Mouse (Mus musculus) kidney, postnatal 10 days (tissue): ENCODE results near the gene Ppp4c.

Experiments used
- DNase-seq: peaks from one replicate; pipeline ENCODE4 v3.0.0; 2021; ENCODE audit warnings: mixed read lengths

Gene Ppp4c

DNA sequence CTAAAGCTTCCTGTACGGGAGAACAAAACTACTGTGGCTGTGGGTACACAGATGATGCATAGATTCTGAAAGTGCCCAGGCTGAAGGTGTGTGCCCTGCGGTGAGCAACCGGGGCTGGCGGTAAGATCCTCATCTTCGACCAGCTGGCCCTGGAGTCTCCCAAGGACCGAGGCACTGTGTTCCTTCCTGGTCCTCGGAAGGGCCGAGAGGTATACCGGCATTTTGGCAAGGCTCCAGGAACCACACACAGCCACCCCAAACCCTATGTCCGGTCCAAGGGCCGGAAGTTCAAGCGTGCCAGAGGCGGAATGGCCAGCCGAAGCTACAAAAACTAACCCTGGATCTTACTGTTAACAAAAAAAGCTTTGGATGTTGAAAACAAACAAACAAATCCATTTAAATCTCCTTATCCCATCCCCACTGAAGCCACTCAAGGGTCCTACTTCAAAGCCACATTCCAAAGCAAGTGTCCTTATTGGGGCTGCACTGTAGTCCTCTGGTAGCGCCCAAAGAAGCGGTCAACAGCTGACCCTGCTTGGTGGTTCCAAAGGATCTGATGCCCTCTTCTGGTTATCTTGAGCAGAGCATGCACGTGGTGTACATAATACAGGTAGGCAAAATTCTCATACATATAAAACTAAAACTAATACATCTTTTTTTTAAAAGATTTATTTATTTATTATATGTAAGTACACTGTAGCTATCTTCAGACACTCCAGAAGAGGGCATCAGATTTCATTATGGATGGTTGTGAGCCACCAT, 42.5 kb downstream of the Ppp4c start:
- peak; percentile 16 for DNase-seq

DNA sequence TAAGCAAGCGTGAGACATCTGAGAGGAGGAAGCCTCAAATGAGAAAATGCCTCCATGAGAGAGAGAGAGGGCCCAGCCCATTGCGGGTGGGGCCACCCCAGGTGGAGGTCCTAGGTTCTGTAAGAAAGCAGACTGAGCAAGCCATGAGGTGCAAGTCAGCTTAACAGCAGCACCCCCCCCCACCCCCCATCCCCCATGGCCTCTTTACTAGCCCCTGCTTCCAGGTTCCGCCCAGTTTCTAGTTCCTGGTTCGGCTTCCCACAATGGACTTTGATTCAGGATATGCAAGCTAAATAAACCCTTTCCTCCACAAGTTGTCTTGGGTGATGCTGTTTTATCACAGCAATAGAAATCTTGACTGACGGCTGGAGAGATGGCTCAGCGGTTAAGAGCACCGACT, 43.5 kb downstream of the Ppp4c start:
- DNase-seq, result no peak

DNA sequence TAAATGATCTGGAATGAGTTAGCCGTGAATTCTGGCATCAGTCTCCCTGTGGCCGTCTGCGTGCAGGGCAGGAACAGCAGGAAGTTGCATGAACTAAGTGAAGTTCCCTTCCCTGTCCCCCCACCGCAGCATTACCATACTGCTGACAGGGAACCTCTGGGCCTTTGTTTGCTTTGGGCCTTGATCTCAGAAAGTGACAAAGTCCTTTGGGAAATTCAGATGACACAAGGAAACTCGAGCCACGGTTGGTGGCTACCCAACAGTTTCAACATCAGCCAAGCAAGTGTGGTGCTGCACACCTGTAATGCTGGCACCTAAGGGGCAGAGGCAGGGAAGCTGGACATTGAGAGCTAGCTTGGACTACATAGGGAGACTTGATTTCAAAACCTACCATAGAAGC, 45.5 kb downstream of the Ppp4c start:
- DNase-seq, result no peak

DNA sequence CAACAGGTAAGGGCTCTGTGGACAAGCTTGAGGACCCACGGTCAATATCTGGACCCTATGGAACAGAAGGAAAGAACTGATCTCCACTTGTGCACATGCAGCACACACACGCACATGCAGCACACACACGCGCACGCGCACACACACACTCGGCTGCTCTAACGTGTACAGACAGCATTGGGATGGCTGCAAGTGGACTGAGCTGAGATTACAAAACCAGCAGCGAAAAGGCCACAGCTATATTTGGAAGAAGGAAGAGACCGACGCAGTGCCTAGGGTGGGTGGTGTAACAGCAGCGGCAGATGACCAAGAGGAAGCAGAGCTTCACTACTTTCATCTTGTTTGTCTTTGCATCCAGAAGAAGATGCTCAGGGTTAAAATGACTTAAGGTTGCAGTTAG, 46.2 kb downstream of the Ppp4c start:
- DNase-seq, result no peak

DNA sequence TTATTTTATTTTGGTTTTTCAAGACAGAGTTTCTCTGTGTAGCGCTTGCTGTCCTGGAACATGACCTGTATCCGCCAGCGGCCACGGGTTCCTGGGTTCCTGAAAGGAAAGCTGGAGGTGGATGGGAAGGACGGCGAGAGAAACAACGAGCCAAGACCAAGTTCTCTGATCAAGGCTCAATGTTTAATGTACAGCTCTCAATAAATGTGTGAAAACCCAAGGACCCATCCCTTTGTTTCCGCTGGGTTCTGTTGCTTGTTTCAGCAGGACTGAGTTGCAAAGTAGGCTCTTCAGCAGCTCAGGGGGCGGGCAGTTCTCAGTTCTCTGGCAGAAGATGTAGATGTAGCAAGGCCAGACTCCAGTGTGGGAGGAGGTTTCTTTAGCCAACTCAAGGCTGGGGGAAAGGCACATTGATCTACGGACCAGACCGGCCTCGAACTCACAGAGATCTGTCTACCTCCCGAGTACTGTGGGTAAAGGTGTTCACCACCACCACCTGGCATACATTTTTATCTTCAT, 50.3 kb downstream of the Ppp4c start:
- DNase-seq, result no peak

DNA sequence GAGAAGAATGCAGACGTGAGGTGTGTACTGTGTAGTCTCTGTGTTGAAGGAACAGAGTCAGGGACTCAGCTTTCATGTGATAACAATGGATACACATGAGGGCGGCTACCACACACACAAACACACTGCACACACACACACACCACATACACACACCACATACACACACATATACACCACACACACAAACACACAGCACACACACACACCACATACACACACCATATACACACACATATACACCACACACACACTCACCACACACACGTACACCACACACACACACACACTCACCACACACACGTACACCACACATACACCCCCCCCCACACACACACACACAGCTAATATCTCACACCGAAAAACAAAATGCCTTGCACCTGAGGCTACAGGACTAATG, 50.8 kb downstream of the Ppp4c start:
- DNase-seq, result no peak

DNA sequence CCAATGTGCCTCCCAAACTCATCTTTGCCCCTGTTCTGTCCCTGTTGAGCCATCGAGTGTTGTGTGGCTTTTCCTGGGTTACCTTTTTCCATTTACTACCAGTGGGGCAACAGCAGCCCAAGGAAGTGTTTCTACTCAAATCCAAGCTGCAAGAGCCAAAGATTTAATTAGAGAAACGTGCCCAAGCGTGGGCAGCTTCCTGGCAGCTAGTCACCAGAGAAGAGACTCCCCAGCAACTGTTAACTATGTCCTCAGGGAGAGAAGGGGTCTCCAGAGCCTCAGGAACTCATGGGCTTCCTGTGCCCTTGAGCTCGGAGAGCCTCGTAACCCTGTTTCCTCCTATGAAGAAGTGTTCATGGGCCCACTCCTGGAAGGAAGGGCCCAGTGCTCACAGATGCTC, 51.3 kb downstream of the Ppp4c start:
- no peak for DNase-seq

DNA sequence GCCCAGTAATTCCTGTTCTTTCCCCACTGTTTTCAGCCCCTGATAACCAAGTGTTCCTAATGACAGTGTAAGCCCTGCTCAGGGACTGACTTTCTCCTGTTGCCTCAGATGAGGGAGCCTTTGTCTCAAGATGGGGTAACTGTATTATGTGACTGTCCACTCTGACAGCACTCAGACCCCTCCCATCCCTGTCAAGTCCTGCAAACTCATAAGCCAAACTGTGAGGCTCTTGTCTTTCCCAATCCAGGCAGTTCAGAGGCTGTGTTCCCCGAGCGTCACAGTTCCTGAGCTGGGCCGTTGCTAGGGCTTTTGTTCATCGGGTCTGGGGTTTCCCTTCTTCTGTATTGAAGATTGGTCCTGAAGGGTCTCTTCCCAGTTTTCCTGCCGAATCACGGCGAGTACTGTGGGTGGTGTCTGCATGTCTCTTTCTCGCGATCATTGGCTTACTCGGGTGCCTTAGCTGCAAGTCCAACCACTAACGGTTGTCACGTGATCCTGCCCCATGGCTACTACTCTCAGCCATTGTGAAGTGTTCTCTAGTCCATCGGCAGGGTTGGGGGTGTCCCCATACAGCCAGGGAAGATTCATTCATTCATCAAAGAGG, 52.1 kb downstream of the Ppp4c start:
- DNase-seq, result no peak

DNA sequence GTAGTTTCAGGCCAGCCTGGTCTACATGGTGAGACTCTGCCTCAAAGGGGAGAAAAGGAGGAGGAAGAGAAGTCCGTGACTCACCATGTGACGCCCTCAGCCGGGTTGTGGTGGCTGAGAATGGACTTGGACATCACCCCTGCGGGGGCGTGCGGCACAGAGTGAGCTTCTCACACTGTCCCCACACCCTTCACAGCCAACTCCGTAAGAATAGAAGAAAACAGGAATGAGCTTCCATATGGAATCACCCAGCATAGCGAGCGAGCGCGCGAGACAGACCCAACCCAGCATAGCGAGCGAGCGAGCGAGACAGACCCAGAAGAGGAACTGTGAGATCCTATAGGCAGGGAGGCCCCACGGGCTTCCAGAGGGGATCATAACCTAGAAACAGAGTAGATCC, 52.7 kb downstream of the Ppp4c start:
- no peak for DNase-seq

DNA sequence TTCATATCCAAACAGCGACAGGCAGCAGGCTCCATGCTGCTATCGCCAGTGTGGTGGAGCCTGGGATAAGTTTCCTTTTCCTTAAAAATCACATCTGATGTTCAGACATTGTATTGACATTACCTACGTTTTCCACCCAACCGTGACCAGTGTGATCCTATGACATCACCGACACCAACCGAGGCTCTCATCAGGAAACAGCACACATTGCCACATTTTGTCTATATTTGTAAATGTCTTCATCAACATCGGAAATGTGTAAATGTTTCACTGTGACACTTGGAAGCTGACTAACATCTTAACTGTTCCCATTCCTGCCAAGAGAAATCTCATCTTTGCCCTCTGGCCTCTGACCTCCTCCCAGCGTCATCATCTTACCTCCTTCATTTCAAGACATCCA, 56.2 kb downstream of the Ppp4c start:
- DNase-seq, result no peak
